Mouse (Mus musculus): ENCODE measurements around the gene Hspbap1. TPM values are rescaled to one million over a fixed set of nuclear protein-coding genes. Genes with fewer than 3 reads are reported as not detected.

Gene Hspbap1
- polyA plus RNA-seq, 1 experiment from 2014 or later: 18.4 TPM

DNA sequence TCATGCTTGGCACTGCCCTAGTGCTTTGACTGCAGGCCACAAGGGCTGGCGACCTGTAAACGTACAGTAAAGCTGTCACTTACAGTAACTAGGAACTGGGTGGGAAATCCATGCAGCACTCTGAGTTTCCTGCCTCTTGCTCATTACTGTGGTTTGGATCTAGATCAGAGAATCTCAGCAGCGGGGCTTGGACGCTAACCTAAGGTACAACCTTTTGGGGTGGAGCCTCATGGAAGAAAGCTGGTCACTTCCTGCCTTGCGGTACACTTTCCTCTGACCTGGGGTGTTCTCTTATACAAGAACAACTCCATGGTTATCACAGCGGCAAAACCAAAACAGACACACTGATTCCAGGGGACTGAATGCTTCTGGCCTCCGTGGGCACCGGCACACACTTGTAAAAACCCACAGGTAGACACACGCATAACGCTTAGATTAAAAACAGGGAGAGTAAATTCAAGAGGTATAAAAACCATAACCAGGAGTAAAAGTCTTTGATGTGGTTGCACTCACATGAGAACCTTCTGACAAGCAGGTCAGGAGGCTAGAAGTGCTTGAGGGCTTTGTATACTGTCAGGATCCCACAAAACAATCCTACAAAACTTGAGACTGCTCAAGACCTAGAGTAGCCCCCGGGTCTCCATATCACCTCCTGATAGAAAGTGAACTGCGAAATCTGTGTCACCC lies 27.8 kb upstream of the Hspbap1 start:
- no peak for ATAC-seq (ENCODE audit: insufficient number of reproducible peaks, insufficient read depth, low FRiP score, low TSS enrichment, low read depth)
- H3K4me2 ChIP-seq: no peak overlapping the region
- no peaks in the 10 kb centered on the region for H3K9me3 ChIP-seq
- H3K27ac ChIP-seq: no peak overlapping the region
- no peaks in the 10 kb centered on the region for H3K27me3 ChIP-seq
- H3K4me1 ChIP-seq: peaks cover 27% of the 10 kb centered on the region
- no peak overlapping the region for H3K9ac ChIP-seq
- no peak overlapping the region for H3K4me3 ChIP-seq
- 64% methylated on average over 12 of the region's 12 CpGs for WGBS
- H3K36me3 ChIP-seq: peaks cover 5% of the 10 kb centered on the region; the same call in 1 of the 2 replicates

DNA sequence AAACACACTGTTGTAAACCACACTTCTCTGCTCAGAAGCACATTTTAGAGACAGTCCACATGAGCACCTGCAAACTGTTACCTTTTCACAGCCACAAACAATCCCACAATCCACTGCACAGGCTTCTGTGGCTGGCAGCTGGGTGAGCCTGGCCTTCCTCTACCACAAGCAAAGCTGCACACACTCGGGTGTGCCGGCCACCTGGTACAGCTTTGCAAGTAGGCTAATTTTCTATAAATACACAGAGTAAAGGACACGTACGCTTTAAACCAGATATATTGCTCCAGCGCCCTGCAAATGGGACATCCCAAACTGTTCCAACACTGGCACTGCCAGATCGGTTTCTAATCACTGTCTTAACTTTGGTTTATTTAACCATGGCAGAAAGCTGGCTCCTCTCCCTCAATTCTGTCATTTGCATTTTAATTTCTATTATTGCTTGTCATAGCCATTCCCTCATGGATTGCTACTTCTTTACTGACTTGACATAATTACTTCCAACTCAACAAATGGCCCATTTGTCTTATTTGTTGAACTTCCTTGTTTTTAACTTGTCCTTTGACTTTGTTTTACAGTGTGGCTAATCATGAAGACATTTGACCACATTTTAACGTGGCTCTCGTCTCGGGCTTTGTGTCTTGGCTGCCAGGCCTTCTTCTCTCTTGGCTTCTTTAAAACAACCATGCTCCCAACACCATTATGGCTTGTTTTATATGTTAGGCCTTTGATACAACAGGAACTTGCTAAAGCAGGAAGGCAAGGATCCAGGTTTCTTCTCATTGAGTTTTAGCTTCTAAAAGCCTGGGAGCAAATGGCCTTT lies 22.5 kb upstream of the Hspbap1 start:
- Histone ChIP-seq H3K27ac (no peak overlapping the region), H3K9ac (no peak overlapping the region), H3K27me3 (no peaks in the 10 kb centered on the region), H3K9me3 (no peaks in the 10 kb centered on the region), H3K4me1 (peaks cover 2% of the 10 kb centered on the region; the same call in 1 of the 2 replicates), H3K4me2 (no peak overlapping the region), H3K36me3 (peaks cover 5% of the 10 kb centered on the region; the same call in 1 of the 2 replicates), H3K4me3 (no peak overlapping the region)
- no peak for ATAC-seq (ENCODE audit: insufficient number of reproducible peaks, insufficient read depth, low FRiP score, low TSS enrichment, low read depth)
- WGBS: 77% methylated on average over 9 of the region's 9 CpGs

GRCm38 (mm10) chr16:35748237-35748603 lies 22.0 kb upstream of the Hspbap1 start:
- Histone ChIP-seq H3K4me2 (no peak overlapping the region), H3K27me3 (no peaks in the 10 kb centered on the region), H3K4me1 (no peaks in the 10 kb centered on the region), H3K9me3 (no peaks in the 10 kb centered on the region), H3K4me3 (no peak overlapping the region), H3K9ac (no peak overlapping the region), H3K36me3 (peaks cover 5% of the 10 kb centered on the region; the same call in 1 of the 2 replicates), H3K27ac (no peak overlapping the region)
- 84% methylated on average over 7 of the region's 7 CpGs for WGBS
- ATAC-seq (ENCODE audit: insufficient number of reproducible peaks, insufficient read depth, low FRiP score, low TSS enrichment, low read depth): no peak

GRCm38 (mm10) chr16:35749385-35749784 lies 20.8 kb upstream of the Hspbap1 start:
- Histone ChIP-seq H3K27ac (no peak overlapping the region), H3K4me1 (no peaks in the 10 kb centered on the region), H3K9me3 (no peaks in the 10 kb centered on the region), H3K4me3 (no peak overlapping the region), H3K27me3 (no peaks in the 10 kb centered on the region), H3K4me2 (no peak overlapping the region), H3K36me3 (peaks cover 5% of the 10 kb centered on the region; the same call in 1 of the 2 replicates), H3K9ac (no peak overlapping the region)
- WGBS: 63% methylated on average over 7 of the region's 7 CpGs
- no peak for ATAC-seq (ENCODE audit: insufficient number of reproducible peaks, insufficient read depth, low FRiP score, low TSS enrichment, low read depth)

DNA sequence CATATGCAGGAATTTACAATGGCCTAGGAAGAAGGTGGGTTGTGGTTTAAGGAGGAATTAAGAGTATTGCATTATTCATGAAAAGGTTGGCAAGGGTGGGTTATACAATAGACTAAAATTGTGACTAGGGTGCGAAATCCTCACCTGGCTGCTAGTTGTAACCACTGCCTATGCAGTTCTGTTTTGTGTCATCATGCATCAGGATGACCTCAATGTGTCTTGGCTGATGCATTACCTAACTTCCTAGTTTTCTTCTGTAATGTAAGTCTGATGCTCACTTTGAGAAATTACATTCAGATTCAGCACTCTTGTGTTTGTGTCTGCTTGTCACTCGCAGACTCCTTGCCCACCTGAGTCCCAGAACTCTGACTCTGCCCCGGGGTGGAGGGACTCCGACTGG lies 18.3 kb upstream of the Hspbap1 start:
- 87% methylated on average over 4 of the region's 4 CpGs for WGBS
- Histone ChIP-seq H3K27me3 (no peaks in the 10 kb centered on the region), H3K36me3 (no peaks in the 10 kb centered on the region), H3K27ac (no peak overlapping the region), H3K4me3 (no peak overlapping the region), H3K9me3 (no peaks in the 10 kb centered on the region), H3K9ac (no peak overlapping the region), H3K4me2 (no peak overlapping the region), H3K4me1 (peaks cover 4% of the 10 kb centered on the region; the same call in 1 of the 2 replicates)
- no peak for ATAC-seq (ENCODE audit: insufficient number of reproducible peaks, insufficient read depth, low FRiP score, low TSS enrichment, low read depth)

DNA sequence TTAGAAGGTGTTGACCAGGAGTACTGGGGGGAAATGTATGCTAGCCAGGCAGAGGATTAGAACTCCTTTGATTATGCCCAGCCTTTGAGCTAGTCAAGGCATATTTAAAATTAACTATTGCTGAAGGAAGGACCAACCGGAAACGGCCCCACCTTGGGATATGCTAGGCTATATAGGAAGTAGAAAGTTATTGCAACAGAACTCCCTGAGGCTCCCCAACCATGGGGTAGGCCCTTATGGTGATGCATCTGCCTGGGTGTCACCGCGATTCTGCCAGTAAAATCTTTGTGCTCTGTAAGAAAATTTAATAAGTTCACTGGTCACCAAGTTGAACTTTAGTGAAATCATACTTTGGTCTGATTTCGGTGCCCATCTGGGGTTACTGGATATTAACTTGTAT lies 16.2 kb upstream of the Hspbap1 start:
- no peaks in the 10 kb centered on the region for H3K9me3 ChIP-seq
- ATAC-seq (ENCODE audit: insufficient number of reproducible peaks, insufficient read depth, low FRiP score, low TSS enrichment, low read depth): no peak
- 91% methylated on average over 5 of the region's 5 CpGs for WGBS
- H3K9ac ChIP-seq: no peak overlapping the region
- H3K4me2 ChIP-seq: no peak overlapping the region
- H3K27me3 ChIP-seq: no peaks in the 10 kb centered on the region
- peaks cover 4% of the 10 kb centered on the region; the same call in 1 of the 2 replicates for H3K4me1 ChIP-seq
- H3K27ac ChIP-seq: no peak overlapping the region
- H3K4me3 ChIP-seq: no peak overlapping the region
- H3K36me3 ChIP-seq: no peaks in the 10 kb centered on the region

- peaks cover 8% of the 10 kb centered on the region; the same call in 1 of the 2 replicates for H3K4me1 ChIP-seq
- no peaks in the 10 kb centered on the region for H3K27me3 ChIP-seq
- H3K4me2 ChIP-seq: no peak overlapping the region
- no peak for ATAC-seq (ENCODE audit: insufficient number of reproducible peaks, insufficient read depth, low FRiP score, low TSS enrichment, low read depth)
- H3K9ac ChIP-seq: no peak overlapping the region
- no peak overlapping the region for H3K27ac ChIP-seq
- no peaks in the 10 kb centered on the region for H3K36me3 ChIP-seq
- no peak overlapping the region for H3K4me3 ChIP-seq
- H3K9me3 ChIP-seq: no peaks in the 10 kb centered on the region
- 73% methylated on average over 6 of the region's 6 CpGs for WGBS
Observed at GRCm38 (mm10) chr16:35755502-35756334, 14.5 kb upstream of the Hspbap1 start.

DNA sequence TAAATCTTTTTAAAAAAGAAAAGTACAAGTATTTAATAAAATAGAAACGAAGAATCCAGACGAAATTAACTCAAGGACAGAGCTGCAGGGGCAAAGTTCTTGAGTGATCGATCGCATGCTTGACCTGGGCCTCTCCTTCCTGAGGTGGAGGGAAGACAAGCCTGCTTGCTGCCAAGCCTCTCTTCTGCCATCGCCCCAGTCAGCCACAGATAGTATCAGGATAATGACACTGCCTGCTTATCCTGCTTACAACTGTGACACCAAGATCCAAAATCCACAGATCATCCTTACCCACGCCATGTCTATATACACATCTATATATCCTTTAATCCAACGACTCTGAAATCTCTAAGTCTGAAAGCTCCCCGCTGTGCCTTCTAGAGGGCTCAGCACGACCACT lies 13.5 kb upstream of the Hspbap1 start:
- H3K9me3 ChIP-seq: no peaks in the 10 kb centered on the region
- no peak for ATAC-seq (ENCODE audit: insufficient number of reproducible peaks, insufficient read depth, low FRiP score, low TSS enrichment, low read depth)

DNA sequence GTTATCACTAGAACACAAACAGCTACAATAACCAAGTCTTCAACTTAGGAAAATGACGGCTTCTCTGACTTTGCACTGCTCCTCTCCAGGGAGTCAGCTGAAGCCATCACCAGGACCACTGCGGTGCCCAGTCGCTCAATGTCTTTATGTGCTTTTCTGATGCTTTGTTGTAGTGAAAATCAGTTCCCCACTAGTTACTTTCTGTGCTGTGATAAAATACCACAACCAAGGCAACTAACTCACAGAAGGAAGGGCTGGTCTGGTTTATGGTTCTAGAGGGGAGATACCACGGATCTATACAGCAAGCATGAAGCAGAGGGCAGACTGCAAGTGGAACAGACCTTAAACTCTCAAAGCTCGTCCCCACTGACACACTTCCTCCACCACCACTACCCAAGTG lies 10.8 kb upstream of the Hspbap1 start:
- Histone ChIP-seq H3K27me3 (no peaks in the 10 kb centered on the region), H3K9me3 (no peaks in the 10 kb centered on the region), H3K27ac (no peak overlapping the region), H3K4me3 (no peak overlapping the region), H3K4me2 (no peak overlapping the region), H3K9ac (no peak overlapping the region), H3K36me3 (no peaks in the 10 kb centered on the region), H3K4me1 (peaks cover 8% of the 10 kb centered on the region; the same call in 1 of the 2 replicates)
- WGBS: 87% methylated on average over 5 of the region's 5 CpGs
- no peak for ATAC-seq (ENCODE audit: insufficient number of reproducible peaks, insufficient read depth, low FRiP score, low TSS enrichment, low read depth)

More for the DNA sequence above, 13.5 kb upstream of the Hspbap1 start:
- Histone ChIP-seq H3K27ac (no peak overlapping the region), H3K9ac (no peak overlapping the region), H3K36me3 (no peaks in the 10 kb centered on the region), H3K4me3 (no peak overlapping the region), H3K27me3 (no peaks in the 10 kb centered on the region), H3K4me2 (no peak overlapping the region), H3K4me1 (peaks cover 8% of the 10 kb centered on the region; the same call in 1 of the 2 replicates)
- WGBS: 89% methylated on average over 9 of the region's 9 CpGs

GRCm38 (mm10) chr16:35763590-35764296 lies 6.4 kb upstream of the Hspbap1 start:
- Histone ChIP-seq H3K4me3 (no peak overlapping the region), H3K9ac (no peak overlapping the region), H3K9me3 (no peaks in the 10 kb centered on the region), H3K27me3 (no peaks in the 10 kb centered on the region), H3K36me3 (no peaks in the 10 kb centered on the region), H3K4me2 (no peak overlapping the region), H3K4me1 (peaks cover 22% of the 10 kb centered on the region), H3K27ac (no peak overlapping the region)
- WGBS: 86% methylated on average over 11 of the region's 11 CpGs
- no peak for ATAC-seq (ENCODE audit: insufficient number of reproducible peaks, insufficient read depth, low FRiP score, low TSS enrichment, low read depth)

DNA sequence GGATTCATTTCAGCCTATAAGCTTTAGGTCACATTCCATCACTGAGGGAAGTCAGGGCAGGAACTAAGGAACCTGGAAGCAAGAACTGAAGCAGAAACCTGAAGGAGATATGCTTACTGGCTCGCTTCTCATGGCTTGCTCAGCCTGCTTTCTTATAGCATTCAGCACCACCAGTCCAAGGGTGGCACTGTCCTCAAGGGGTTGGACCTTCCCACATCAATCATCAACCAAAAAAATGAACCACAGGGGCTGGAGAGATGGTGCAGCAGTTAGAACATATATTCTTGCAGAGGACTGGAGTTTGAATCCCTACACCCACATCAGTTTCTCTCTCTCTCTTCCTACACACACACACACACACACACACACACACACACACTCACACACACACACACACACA lies 5.2 kb upstream of the Hspbap1 start:
- Histone ChIP-seq H3K4me2 (no peak overlapping the region), H3K9ac (no peak overlapping the region), H3K9me3 (no peaks in the 10 kb centered on the region), H3K4me1 (peaks cover 28% of the 10 kb centered on the region), H3K4me3 (no peak overlapping the region), H3K36me3 (no peaks in the 10 kb centered on the region), H3K27ac (no peak overlapping the region), H3K27me3 (no peaks in the 10 kb centered on the region)
- ATAC-seq (ENCODE audit: insufficient number of reproducible peaks, insufficient read depth, low FRiP score, low TSS enrichment, low read depth): no peak
- 60% methylated on average over 1 of the region's 1 CpGs for WGBS
